Mouse (Mus musculus) small intestine, adult 2 months (tissue): ENCODE data around the gene Denr. TPM values are rescaled to one million over a fixed set of nuclear protein-coding genes. Genes with fewer than 3 reads are reported as not detected.
A peak's percentile ranks its signal among the peaks of the same experiment; 100 is the strongest.

Experiments
- H3K27ac ChIP-seq: fragments of 200-500 bp; 2 replicates; pipeline ENCODE4 v1.5.1; 2012; ENCODE audit warnings: low read depth, low read length, control low read depth, inconsistent platforms; ENCODE audit not compliant: insufficient read depth
- H3K27me3 ChIP-seq: fragments of 200-500 bp; 2 replicates; pipeline ENCODE4 v1.6.1; 2012; ENCODE audit warnings: mild to moderate bottlenecking, moderate library complexity, low read length, inconsistent platforms; ENCODE audit not compliant: control insufficient read depth, insufficient read depth
- H3K36me3 ChIP-seq: fragments of 200-500 bp; 2 replicates; pipeline ENCODE4 v1.6.1; 2012; ENCODE audit warnings: mild to moderate bottlenecking, low read length, control low read depth, inconsistent platforms; ENCODE audit not compliant: control insufficient read depth, insufficient read depth
- H3K4me1 ChIP-seq: fragments of 200-500 bp; 2 replicates; pipeline ENCODE4 v1.6.1; 2012; ENCODE audit warnings: low read length, inconsistent platforms, mixed read lengths; ENCODE audit not compliant: control insufficient read depth, insufficient read depth, insufficient read length
- H3K4me3 ChIP-seq: fragments of 200-500 bp; 2 replicates; pipeline ENCODE4 v1.5.1; 2012; ENCODE audit warnings: low read depth, mild to moderate bottlenecking, control low read depth, inconsistent platforms, low read length, moderate library complexity
- CTCF ChIP-seq: fragments of 200-500 bp; IDR thresholded peaks from 2 replicates; pipeline ENCODE4 v1.5.1; 2012; ENCODE audit warnings: low read depth, mild to moderate bottlenecking, control low read depth, inconsistent platforms, low read length, moderate library complexity, mixed read lengths; ENCODE audit not compliant: insufficient replicate concordance, insufficient read length; ENCODE audit errors: extremely low read depth
- POLR2A ChIP-seq: fragments of 200-500 bp; IDR thresholded peaks from 2 replicates; pipeline ENCODE4 v1.6.1; 2012; ENCODE audit warnings: low read depth, mild to moderate bottlenecking, control low read depth, inconsistent platforms, low read length, moderate library complexity
- WGBS: fragments of 180-500 bp; shearing (Covaris S2); methylation state at CpG from one replicate; pipeline ENCODE4 v1.1.7; 2018; 5-methylcytosine and 5-hydroxymethylcytosine counted together
- polyA plus RNA-seq: library from polyadenylated mRNA; depleted of rRNA; stranded (reverse); fragments of >200 nt; gene quantifications from 2 replicates; pipeline ENCODE4 v1.2.3, GENCODE M21; 2012

Denr gene
- polyA plus RNA-seq, 1 experiment = 2.4 TPM

DNA sequence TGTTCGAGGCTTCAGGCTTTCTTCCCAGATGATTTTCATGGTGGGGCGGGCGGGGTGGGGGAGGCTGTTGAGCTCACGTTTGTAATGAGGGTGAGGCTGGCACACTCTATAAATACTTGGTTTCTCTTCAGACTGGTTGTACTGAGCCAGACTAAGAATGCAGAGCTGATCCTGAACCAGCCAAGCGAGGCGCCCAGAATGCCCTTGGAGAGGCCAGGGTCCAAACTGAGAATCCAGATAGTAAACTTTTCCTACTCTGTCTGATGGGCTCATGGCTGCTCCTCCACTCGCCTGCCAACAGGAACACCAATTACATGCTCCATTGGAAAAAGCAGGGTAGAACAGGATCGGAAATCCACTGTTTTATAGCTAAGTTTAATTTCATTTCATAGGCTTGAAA is 62.2 kb downstream of the Denr start:
- Histone ChIP-seq H3K4me3 (no peak overlapping the region), H3K27ac (peak overlapping the region; percentile 95), H3K36me3 (no peaks in the 10 kb centered on the region), H3K27me3 (no peaks in the 10 kb centered on the region), H3K4me1 (peaks cover 17% of the 10 kb centered on the region)
- WGBS = 35% methylated on average over 8 of the region's 8 CpGs
- TF ChIP-seq POLR2A = no peak
- TF ChIP-seq CTCF = no peak

DNA sequence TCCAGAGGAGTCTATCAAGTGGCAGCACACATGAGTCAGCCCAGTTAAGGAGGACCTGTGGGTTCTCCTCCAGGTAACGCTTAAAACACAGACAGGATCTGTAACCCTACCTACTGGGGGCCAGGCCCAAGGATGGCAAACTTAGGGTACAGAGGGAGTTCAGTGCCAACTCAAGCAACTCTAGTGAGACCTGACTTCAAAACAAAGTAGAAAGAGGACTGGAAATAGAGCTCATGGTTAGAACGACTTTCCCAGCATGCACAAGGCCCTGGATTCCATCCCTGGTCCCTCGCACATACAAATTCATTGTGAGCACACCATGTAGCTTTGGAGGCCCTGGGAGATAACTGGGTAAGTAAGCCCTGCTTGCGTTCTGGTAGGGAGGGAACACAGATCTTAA is 63.6 kb downstream of the Denr start:
- no peaks in the 10 kb centered on the region for H3K36me3 ChIP-seq
- no peak overlapping the region for H3K4me3 ChIP-seq
- no peak overlapping the region for H3K27ac ChIP-seq
- TF ChIP-seq POLR2A (no peak), CTCF (no peak)
- peaks cover 17% of the 10 kb centered on the region for H3K4me1 ChIP-seq
- WGBS = 86% methylated on average over 4 of the region's 4 CpGs
- no peaks in the 10 kb centered on the region for H3K27me3 ChIP-seq

DNA sequence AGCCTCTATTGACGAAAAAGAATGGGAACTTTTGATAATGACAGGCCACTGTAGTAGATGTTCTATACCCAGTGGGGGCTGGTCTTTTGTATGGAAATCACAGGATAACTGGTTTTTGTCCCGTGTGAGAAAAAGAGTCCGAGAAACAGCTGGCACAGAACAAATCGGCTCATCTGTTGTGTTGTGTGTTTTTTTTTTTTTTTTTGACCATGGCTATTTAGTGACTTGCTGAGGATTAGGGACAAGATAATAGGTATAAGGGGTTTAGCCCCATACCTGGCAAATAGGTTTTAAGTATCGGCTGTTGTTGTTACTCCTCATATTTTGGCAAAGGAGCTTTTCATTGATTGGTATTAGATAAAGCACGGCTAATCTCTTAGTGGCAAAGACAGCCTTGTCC is 65.5 kb downstream of the Denr start:
- 66% methylated on average over 6 of the region's 6 CpGs for WGBS
- Histone ChIP-seq H3K27me3 (no peaks in the 10 kb centered on the region), H3K4me3 (no peak overlapping the region), H3K36me3 (no peaks in the 10 kb centered on the region), H3K4me1 (peaks cover 20% of the 10 kb centered on the region), H3K27ac (no peak overlapping the region)
- no peak for TF ChIP-seq POLR2A
- TF ChIP-seq CTCF = no peak

DNA sequence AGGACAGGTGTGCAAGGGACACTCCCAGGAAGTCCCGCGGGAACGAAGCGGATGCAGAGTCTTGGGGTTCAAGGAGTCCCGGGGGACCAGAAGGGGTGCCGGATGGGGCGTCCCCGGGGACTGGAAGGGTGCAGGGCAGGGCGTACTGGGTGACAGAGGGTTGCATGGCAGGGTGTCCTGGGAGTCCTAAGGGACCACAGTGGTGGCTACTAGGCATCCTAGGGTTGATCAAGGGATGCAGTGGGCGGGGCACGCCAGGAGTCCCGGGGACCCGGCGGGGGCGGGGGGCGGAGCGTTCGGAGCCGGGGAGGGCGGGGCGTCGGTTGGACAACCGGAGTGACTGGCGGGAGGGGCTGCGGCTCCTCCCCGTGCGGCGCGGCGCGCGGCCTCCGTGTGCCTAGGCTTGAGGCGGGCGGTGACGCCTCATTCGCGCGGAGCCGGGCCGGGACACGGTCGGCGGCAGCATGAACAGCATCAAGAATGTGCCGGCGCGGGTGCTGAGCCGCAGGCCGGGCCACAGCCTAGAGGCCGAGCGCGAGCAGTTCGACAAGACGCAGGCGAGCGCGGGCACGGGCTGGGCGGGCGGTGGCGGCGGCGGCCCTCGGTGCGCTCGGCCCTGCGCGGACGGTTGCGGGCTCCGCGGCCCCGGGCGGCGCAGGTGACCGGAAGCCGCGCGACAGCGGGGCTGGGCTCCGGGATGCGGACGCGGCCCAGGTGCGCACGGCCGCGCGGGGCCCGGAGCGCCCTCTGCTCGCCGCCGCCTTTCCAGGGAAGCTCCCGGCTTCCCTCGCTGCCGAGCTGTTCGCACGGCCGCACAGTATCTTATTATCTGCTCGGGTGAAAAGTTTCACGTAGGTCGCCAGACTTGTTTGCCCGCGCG is 66.6 kb downstream of the Denr start, which contains the start of gene Hip1r:
Hip1r (plus strand) TSS at position 330 of the 880 bp plus-strand sequence.
- no peaks in the 10 kb centered on the region for H3K27me3 ChIP-seq
- H3K4me1 ChIP-seq = peaks cover 21% of the 10 kb centered on the region
- peak within 1 kb of the TSS; percentile 92 for H3K4me3 ChIP-seq
- WGBS = 1% methylated on average over 104 of the region's 106 CpGs
- TF ChIP-seq CTCF = no peak
- TF ChIP-seq POLR2A = peak; percentile 92
- peak within 1 kb of the TSS; percentile 81 for H3K27ac ChIP-seq
- no peaks in the 10 kb centered on the region for H3K36me3 ChIP-seq

- no peak for TF ChIP-seq POLR2A
- no peak for TF ChIP-seq CTCF
- Histone ChIP-seq H3K36me3 (no peaks in the 10 kb centered on the region), H3K27ac (peak overlapping the region; percentile 81), H3K4me3 (peak overlapping the region; percentile 92), H3K27me3 (no peaks in the 10 kb centered on the region), H3K4me1 (peaks cover 19% of the 10 kb centered on the region; the same call in 1 of the 2 replicates)
- WGBS = 1% methylated on average over 14 of the region's 14 CpGs
These were observed 67.2 kb downstream of the Denr start for GRCm38 (mm10) chr5:123974179-123974485.

DNA sequence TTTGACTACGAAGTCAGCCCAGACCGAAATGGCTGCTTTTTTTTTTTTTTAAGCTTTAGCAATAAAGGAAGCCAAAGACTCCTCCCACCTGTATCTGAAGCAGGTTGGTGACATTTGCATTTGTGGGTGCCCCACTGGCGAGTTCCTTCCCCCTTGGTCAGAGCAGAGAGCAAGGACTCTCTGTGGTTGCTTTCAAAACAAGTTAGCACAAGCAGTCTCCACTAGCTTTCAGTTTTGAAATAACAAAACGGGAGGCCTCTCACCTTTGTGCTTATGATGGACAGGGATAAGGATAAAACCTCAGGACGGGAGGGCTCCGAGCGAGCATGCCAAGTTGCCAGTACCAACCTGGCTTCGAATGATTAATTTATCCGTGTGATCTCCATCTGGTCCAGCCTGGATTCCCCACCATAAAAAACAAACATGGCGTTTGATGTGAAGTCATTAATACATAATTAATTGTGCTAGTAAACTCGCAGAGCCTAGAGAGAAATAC is 67.7 kb downstream of the Denr start:
- TF ChIP-seq POLR2A (no peak), CTCF (no peak)
- Histone ChIP-seq H3K27me3 (no peaks in the 10 kb centered on the region), H3K27ac (peak overlapping the region; percentile 65), H3K4me3 (peak overlapping the region; percentile 56), H3K4me1 (peaks cover 15% of the 10 kb centered on the region; the same call in 1 of the 2 replicates), H3K36me3 (peaks cover 5% of the 10 kb centered on the region; the same call in 1 of the 2 replicates)
- 9% methylated on average over 11 of the region's 11 CpGs for WGBS

DNA sequence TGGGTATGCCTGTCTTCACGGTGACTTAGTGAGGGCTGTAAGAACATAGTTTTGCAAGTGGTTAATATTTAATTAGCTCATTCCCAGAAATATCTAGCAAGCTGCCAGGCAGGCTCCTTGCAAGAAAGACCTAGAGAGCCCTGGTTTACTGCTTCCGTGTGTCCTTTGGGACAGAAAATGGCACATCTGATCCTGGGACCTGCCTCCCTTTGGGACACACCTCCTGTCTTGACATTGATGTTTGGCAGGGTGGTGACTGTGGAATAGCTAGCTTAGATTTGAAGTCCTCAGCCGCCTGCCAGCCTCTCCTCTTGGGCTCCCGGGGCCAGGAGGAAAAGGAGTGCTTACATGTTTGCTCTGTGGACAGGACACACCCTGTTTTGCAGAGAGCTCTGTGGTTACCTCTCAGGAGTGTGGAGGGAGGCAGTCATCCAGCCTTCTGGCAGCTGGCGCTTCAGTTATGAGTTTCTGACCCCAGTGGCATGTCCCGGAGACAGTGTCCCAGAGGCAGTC is 68.7 kb downstream of the Denr start:
- no peak for TF ChIP-seq CTCF
- TF ChIP-seq POLR2A = peak; percentile 31; the same call in 1 of the 2 replicates
- Histone ChIP-seq H3K27ac (peak overlapping the region; percentile 65), H3K4me1 (peaks cover 19% of the 10 kb centered on the region; the same call in 1 of the 2 replicates), H3K36me3 (peaks cover 5% of the 10 kb centered on the region; the same call in 1 of the 2 replicates), H3K4me3 (peak overlapping the region; percentile 40), H3K27me3 (no peaks in the 10 kb centered on the region)
- WGBS = 21% methylated on average over 6 of the region's 6 CpGs
